ENCODE assay signal across 22 mouse cellular contexts in the genomic region with DNA sequence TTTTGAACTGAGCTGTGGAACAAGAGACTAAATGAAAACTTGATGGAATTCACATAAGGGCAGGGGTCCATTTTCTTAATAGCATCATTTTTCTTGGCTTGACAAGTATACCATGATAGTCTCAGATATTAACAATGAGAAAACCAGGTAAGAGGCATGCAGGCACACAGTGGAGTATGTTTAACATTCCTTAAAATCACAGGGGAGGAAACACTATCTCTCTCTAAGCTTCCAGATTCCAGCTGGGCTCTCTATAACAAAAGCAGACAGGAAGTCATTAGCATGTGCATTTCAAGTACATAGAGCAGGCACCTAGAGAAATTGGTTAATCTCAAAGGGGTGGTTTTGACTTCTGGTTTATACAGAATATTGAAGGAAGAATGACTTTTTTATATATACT.
A peak's percentile ranks its signal among the peaks of the same experiment; 100 is the strongest.
DNase-seq lines count a peak whose midpoint lies in the region; ATAC-seq lines count a peak whose summit lies in the region.
"Had no signal": no experiment of that assay in that cellular context is flagged by ENCODE, and none has a peak within 500 bp of the region (broad histone marks: within the 10 kb centered on the region; RNA-seq: fewer than 3 reads in every experiment).

No protein-coding gene starts in this region.

- no peaks in the 10 kb centered on the region for H3K36me3 ChIP-seq in embryonic facial prominence, embryonic 11.5 days (replicated peaks; ENCODE audit: control insufficient read depth, insufficient read depth, low read depth, low read length)
- no peaks in the 10 kb centered on the region for H3K36me3 ChIP-seq in embryonic facial prominence, embryonic 10.5 days (replicated peaks)
- H3K36me3 ChIP-seq in limb, embryonic 12.5 days = no peaks in the 10 kb centered on the region
- H3K36me3 ChIP-seq: embryonic facial prominence, embryonic 12.5 days; heart, embryonic 15.5 days; hindbrain, embryonic 15.5 days had no signal

- no peak overlapping the region for H3K9ac ChIP-seq in embryonic facial prominence, embryonic 11.5 days (replicated peaks; ENCODE audit: low read length)
- no peak overlapping the region for H3K9ac ChIP-seq in limb, embryonic 12.5 days (replicated peaks)
- H3K9ac ChIP-seq: embryonic facial prominence, embryonic 12.5 days; forebrain, embryonic 13.5 days; heart, embryonic 15.5 days; hindbrain, embryonic 15.5 days had no signal

- no peaks in the 10 kb centered on the region for H3K9me3 ChIP-seq in embryonic facial prominence, embryonic 11.5 days (replicated peaks; ENCODE audit: control insufficient read depth, low read length)
- no peaks in the 10 kb centered on the region for H3K9me3 ChIP-seq in embryonic facial prominence, embryonic 10.5 days
- no peaks in the 10 kb centered on the region for H3K9me3 ChIP-seq in limb, embryonic 12.5 days
- H3K9me3 ChIP-seq: embryonic facial prominence, embryonic 12.5 days; forebrain, embryonic 13.5 days; heart, embryonic 15.5 days; hindbrain, embryonic 15.5 days had no signal

- DNase-seq in embryonic facial prominence, embryonic 11.5 days (ENCODE audit: low spot score) = peak; percentile 35
- DNase-seq in embryonic facial prominence, embryonic 10.5 days (ENCODE audit: low spot score) = no peak
- DNase-seq in 3T3-L1 (ENCODE audit: low read depth, low spot score) (peak; percentile 22), ZHBTc4 (ENCODE audit: low read depth, low spot score) (peak; percentile 38)
- no peak for DNase-seq in thymus, postnatal 25 days
- no peak for DNase-seq in ovary, postnatal 14 days (ENCODE audit: low spot score)
- DNase-seq in testis, postnatal 10 days (ENCODE audit: low spot score) = no peak
- DNase-seq: adrenal gland, postnatal 10 days; cerebellum, adult 11 months; cerebellum, adult 9-10 months; cerebellum, postnatal 25 days; gastrocnemius, postnatal 10 days; heart, adult 2 months; heart, postnatal 14 days had no signal

- H3K4me2 ChIP-seq in embryonic facial prominence, embryonic 11.5 days (ENCODE audit: low read depth, low read length) = no peak overlapping the region
- no peak overlapping the region for H3K4me2 ChIP-seq in limb, embryonic 12.5 days
- H3K4me2 ChIP-seq: embryonic facial prominence, embryonic 12.5 days; forebrain, embryonic 13.5 days; heart, embryonic 11.5 days; heart, embryonic 15.5 days; hindbrain, embryonic 15.5 days had no signal

- no peak overlapping the region for H3K27ac ChIP-seq in embryonic facial prominence, embryonic 11.5 days (replicated peaks; ENCODE audit: low read depth, low read length)
- H3K27ac ChIP-seq in embryonic facial prominence, embryonic 10.5 days (replicated peaks) = no peak overlapping the region
- no peak overlapping the region for H3K27ac ChIP-seq in limb, embryonic 12.5 days
- H3K27ac ChIP-seq: forebrain, embryonic 13.5 days; heart, adult 2 months; heart, embryonic 15.5 days; hindbrain, embryonic 15.5 days had no signal

- H3K4me1 ChIP-seq in embryonic facial prominence, embryonic 11.5 days (ENCODE audit: control insufficient read depth, insufficient read depth, low read length) = no peaks in the 10 kb centered on the region
- H3K4me1 ChIP-seq in embryonic facial prominence, embryonic 10.5 days = peaks cover 24% of the 10 kb centered on the region
- H3K4me1 ChIP-seq in limb, embryonic 12.5 days (replicated peaks) = peaks cover 17% of the 10 kb centered on the region
- H3K4me1 ChIP-seq: forebrain, embryonic 13.5 days; heart, embryonic 15.5 days; hindbrain, embryonic 15.5 days had no signal

- H3K4me3 ChIP-seq in embryonic facial prominence, embryonic 11.5 days (ENCODE audit: low read depth, low read length) = no peak overlapping the region
- H3K4me3 ChIP-seq in embryonic facial prominence, embryonic 10.5 days = no peak overlapping the region
- H3K4me3 ChIP-seq in limb, embryonic 12.5 days (replicated peaks) = no peak overlapping the region
- H3K4me3 ChIP-seq: embryonic facial prominence, embryonic 12.5 days; forebrain, embryonic 13.5 days; heart, adult 2 months; heart, embryonic 15.5 days; hindbrain, embryonic 15.5 days had no signal

- H3K27me3 ChIP-seq in embryonic facial prominence, embryonic 11.5 days (ENCODE audit: control insufficient read depth, insufficient read depth, low read length) = no peaks in the 10 kb centered on the region
- no peaks in the 10 kb centered on the region for H3K27me3 ChIP-seq in embryonic facial prominence, embryonic 10.5 days (replicated peaks; ENCODE audit: low read depth, poor library complexity, severe bottlenecking)
- H3K27me3 ChIP-seq in limb, embryonic 12.5 days = no peaks in the 10 kb centered on the region
- H3K27me3 ChIP-seq: CH12.LX; embryonic facial prominence, embryonic 12.5 days; forebrain, embryonic 13.5 days; heart, embryonic 15.5 days; hindbrain, embryonic 15.5 days had no signal

- ATAC-seq in embryonic facial prominence, embryonic 11.5 days (replicated peaks; ENCODE audit: insufficient number of reproducible peaks, low FRiP score, low TSS enrichment, low read depth) = no peak
- ATAC-seq in limb, embryonic 12.5 days (ENCODE audit: insufficient number of reproducible peaks, insufficient read depth, low FRiP score, low TSS enrichment, low read depth) = peak; percentile 63
- ATAC-seq: forebrain, embryonic 13.5 days; intestine, postnatal 0 days had no signal

Comparison
In these comparisons a context has a peak if more than half of its experiments do, and no peak if none do; other contexts are left out.
1. DNase-seq: peak in embryonic facial prominence, embryonic 11.5 days (single experiment), 3T3-L1 (single experiment) and ZHBTc4 (single experiment); none in embryonic facial prominence, embryonic 10.5 days (single experiment), thymus, postnatal 25 days (single experiment), ovary, postnatal 14 days (single experiment) and testis, postnatal 10 days (single experiment).